Mouse (Mus musculus) layer of hippocampus, adult 2 months (tissue): ENCODE data around the gene Glt1d1. TPM values are rescaled to one million over a fixed set of nuclear protein-coding genes. Genes with fewer than 3 reads are reported as not detected.

Experiments used
- DNase-seq, 2 experiments: peaks; one replicate each; pipeline ENCODE4 v3.0.0; 2022; ENCODE audit warnings: low spot score in 2 of 2
- H3K27ac ChIP-seq: fragments of 200-600 bp; 2 replicates; pipeline ENCODE4 v1.8.1; 2022
- H3K4me3 ChIP-seq: fragments of 200-600 bp; 2 replicates; pipeline ENCODE4 v1.8.1; 2022; ENCODE audit warnings: mild to moderate bottlenecking
- CTCF ChIP-seq: fragments of 200-600 bp; conservative IDR thresholded peaks from 2 replicates; pipeline ENCODE4 v1.8.1; 2022; ENCODE audit warnings: antibody characterized with exemption, mild to moderate bottlenecking, moderate library complexity
- total RNA-seq, 2 experiments: library from RNA; stranded (reverse); gene quantifications; 2 replicates each; pipeline ENCODE4 v1.2.3; 2021

Gene Glt1d1
- total RNA-seq, 2 experiments from 2014 or later, result 24.7 to 28.6 TPM

DNA sequence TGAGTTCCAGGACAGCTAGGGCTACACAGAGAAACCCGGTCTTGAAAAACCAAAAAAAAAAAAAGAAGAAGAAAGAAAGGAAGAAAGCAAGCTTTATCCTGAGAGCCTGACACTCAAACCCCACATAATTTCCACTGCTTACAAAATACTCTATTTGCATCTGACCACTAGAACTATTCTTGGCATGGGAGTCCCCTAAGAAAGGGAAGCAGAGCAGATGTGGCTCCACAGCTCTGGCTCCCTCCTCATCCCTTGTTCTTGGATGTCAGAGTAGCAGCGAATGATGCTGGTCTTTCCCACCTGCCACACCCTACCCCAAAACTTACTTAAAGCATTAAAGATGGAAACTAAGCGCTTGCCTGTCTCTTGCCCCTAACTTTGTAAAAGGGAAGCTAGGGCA, 16.6 kb upstream of the Glt1d1 start:
- TF ChIP-seq CTCF, result no peak
- Histone ChIP-seq H3K27ac (peak overlapping the region; percentile 96; the same call in 1 of the 2 replicates), H3K4me3 (peak overlapping the region; percentile 92)
- no peak for DNase-seq

GRCm38 (mm10) chr5:127616151-127616550, 15.9 kb upstream of the Glt1d1 start:
- peak overlapping the region; percentile 96 for H3K27ac ChIP-seq

DNA sequence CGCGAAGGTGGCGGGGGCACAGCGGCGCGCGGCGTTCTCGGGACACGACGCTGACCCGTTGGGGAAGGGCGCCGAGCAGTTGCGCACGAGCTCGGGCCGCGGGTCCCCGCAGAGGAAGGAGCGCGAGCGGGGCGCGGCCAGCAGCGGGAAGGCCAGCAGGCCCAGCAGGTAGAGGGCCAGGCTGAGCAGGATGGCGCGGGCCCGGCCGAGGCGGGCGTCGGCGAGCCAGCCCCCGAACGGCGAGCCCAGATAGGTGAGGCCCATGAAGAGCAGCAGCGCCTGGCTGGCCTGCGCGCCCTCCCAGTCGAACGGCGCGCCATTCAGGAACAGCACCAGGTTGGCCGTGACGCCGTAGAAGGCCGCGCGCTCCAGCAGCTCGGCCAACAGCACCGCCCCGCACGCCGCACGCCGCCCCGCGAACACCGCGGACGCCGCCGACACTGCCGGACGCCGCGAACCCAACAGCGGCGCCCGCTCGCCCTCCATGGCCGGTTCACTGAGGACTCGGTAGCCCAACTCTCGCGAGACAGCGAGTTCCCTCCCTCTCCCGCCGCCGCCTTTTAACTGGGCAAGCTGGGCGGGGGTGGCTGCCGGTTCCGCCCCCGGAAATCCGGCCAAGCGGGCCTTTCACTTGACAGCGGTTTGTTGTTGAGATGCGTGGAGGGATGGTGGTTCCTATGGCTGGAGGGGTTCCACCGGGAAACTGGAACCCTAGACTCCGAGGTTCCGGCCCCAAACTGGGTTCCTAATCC, 15.0 kb upstream of the Glt1d1 start:
- DNase-seq, result peak; percentile 98
- peak overlapping the region; percentile 92 for H3K4me3 ChIP-seq
- H3K27ac ChIP-seq, result peak overlapping the region; percentile 96
- no peak for TF ChIP-seq CTCF

More at GRCm38 (mm10) chr5:127616151-127616550, 15.9 kb upstream of the Glt1d1 start:
- no peak for DNase-seq
- no peak for TF ChIP-seq CTCF
- H3K4me3 ChIP-seq, result peak overlapping the region; percentile 92

DNA sequence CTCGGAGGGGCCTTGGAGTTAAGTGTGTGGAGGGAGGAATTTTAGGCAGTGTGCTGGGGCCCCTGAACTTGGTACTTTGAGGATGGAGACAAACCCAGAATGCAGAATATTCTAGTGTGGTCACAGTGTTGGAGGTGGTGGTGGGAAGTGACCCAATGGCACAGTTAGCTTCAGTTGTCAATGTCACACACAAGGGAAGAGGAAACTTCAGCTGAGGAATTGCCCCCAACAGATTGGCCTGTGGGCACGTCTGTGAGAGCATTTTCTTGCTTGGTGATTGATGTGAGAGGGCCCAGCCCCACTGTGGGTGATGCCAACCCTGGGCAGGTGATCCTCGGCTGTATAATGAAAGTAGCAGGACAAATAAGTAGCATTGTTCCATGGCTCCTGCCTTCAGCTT, 13.2 kb upstream of the Glt1d1 start:
- no peak for TF ChIP-seq CTCF
- DNase-seq, result no peak
- Histone ChIP-seq H3K4me3 (no peak overlapping the region), H3K27ac (no peak overlapping the region)

GRCm38 (mm10) chr5:127620371-127620770, 11.7 kb upstream of the Glt1d1 start:
- no peak for DNase-seq
- TF ChIP-seq CTCF, result no peak
- Histone ChIP-seq H3K4me3 (no peak overlapping the region), H3K27ac (no peak overlapping the region)

GRCm38 (mm10) chr5:127621108-127621507, 11.0 kb upstream of the Glt1d1 start:
- DNase-seq, result no peak
- H3K4me3 ChIP-seq, result no peak overlapping the region
- no peak overlapping the region for H3K27ac ChIP-seq
- TF ChIP-seq CTCF, result no peak

DNA sequence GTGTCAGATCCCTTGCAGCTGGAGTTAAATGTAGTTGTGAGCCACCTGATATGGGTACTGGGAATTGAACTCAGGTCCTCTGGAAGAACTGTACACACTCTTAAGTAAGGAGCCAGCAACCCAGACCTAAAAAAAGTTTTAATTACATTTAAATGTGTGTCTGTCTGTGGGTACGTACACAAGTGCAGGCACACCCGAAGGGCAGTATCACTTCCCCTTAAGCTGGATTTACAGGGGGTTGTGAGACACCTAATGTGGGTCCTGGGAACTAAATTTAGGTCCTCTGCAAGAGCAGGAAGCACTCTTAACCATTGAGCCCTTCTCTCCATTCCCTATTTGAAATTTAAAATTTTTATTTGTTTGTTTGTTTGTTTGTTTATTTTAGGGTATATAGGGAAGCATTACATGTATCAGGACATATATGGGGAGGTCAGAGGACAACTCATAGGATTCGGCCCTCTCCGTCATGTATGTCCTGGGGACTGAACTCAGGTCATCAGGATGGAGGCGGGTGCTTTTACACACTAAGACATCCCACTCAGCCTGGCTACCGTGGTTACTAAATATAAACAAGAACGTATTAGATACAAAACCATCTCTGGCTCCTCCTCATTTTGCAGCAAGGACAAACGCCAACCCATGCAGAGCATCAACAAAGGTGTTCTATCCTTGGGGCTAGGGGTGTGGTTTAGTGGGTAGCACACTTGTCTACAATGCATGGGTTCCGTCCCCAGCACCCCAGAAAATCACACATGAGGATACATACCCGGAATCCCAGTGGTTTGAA, 7.4 kb upstream of the Glt1d1 start:
- no peak for DNase-seq
- no peak for TF ChIP-seq CTCF
- Histone ChIP-seq H3K27ac (no peak overlapping the region), H3K4me3 (no peak overlapping the region)

GRCm38 (mm10) chr5:127627242-127627641, 4.8 kb upstream of the Glt1d1 start:
- peak; percentile 39 for TF ChIP-seq CTCF
- no peak overlapping the region for H3K27ac ChIP-seq
- DNase-seq, result no peak

DNA sequence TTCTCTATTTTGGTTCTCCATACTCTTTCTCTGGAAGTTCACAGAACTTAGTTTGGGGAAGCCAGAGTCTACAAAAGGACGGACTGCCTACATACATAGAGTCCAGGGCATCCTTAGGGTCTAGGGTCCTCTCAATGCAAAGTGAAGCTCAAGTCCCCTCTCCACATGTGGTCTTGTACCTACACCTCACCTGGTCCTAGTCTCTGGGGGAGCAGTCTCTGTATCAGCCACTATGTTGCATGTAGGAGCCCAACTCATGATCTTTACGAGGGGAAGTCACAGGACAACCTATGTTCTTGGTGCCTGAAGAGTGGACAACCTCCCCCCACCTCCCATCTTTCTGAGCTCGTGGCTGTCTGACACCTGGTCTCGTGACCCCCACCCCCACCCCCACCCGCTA, 391 bp upstream of the Glt1d1 start:
- no peak for DNase-seq
- TF ChIP-seq CTCF, result no peak

More at GRCm38 (mm10) chr5:127627242-127627641, 4.8 kb upstream of the Glt1d1 start:
- H3K4me3 ChIP-seq, result no peak overlapping the region

GRCm38 (mm10) chr5:127633188-127633587, 1.1 kb downstream of the Glt1d1 start:
- Histone ChIP-seq H3K4me3 (peak overlapping the region; percentile 71), H3K27ac (no peak overlapping the region)
- no peak for DNase-seq
- TF ChIP-seq CTCF, result no peak

More for the DNA sequence above, 391 bp upstream of the Glt1d1 start:
- peak overlapping the region; percentile 71; the same call in 1 of the 2 replicates for H3K4me3 ChIP-seq
- H3K27ac ChIP-seq, result peak overlapping the region; percentile 94; the same call in 1 of the 2 replicates

DNA sequence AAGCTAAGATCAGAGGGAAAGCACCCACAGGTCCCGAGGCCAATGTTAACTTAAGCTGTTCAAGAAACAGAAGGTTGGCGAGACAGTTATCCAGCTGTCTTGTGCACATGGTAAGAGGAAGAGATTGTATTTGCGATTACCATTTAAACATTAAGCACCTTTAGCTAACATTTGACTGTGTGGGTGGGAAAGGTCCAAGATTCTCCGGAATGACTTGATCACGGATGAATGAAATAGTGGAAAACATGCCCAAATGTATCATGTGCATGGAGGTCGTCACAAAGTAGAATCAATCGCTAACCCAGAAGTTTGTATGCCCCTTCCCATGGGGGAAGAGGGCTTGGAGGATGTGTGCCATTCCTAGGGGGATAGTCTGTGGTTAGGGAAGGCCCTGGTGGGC, 1.6 kb downstream of the Glt1d1 start:
- no peak overlapping the region for H3K27ac ChIP-seq
- DNase-seq, result no peak
- no peak for TF ChIP-seq CTCF
- H3K4me3 ChIP-seq, result no peak overlapping the region

DNA sequence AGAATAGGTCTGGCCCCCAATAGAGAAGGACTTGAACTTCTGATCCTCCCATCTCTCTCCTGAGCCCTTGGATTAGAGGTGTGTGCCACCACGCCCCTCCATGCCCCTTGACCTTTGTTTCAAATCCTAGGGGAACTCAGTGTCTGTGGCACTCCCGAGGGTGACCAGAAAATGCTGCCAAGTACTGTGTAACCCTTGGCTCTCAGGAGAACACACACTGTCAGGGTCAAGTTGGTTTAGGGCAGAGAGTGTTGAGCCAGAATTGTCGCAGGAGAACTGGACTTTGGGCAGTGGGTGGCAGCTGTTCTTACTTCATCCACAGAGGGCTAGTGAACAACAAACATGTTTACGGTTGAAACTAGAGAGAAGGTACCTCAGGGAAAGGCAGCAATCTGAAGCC, 5.6 kb downstream of the Glt1d1 start:
- H3K4me3 ChIP-seq, result no peak overlapping the region
- H3K27ac ChIP-seq, result no peak overlapping the region
- no peak for DNase-seq
- TF ChIP-seq CTCF, result no peak

GRCm38 (mm10) chr5:127638177-127638576, 6.1 kb downstream of the Glt1d1 start:
- DNase-seq, result no peak
- H3K4me3 ChIP-seq, result no peak overlapping the region
- no peak overlapping the region for H3K27ac ChIP-seq
- no peak for TF ChIP-seq CTCF
